Mouse (Mus musculus) heart, embryonic 12.5 days (tissue): ENCODE results near the gene Tmem247. TPM values are rescaled to one million over a fixed set of nuclear protein-coding genes. Genes with fewer than 3 reads are reported as not detected.
A peak's percentile ranks its signal among the peaks of the same experiment; 100 is the strongest.

ENCODE experiments used
- ATAC-seq: fragments of 200-750 bp; cut with Nextera tagmentation; 2 replicates; pipeline ENCODE4 v1.8.0; 2017; ENCODE audit warnings: moderate TSS enrichment, moderate library complexity; ENCODE audit not compliant: insufficient number of reproducible peaks, low FRiP score
- H3K27ac ChIP-seq: fragments of 300-500 bp; sonication (generic); 2 replicates; pipeline ENCODE4 v1.5.1; 2016; ENCODE audit warnings: mild to moderate bottlenecking, moderate library complexity; ENCODE audit not compliant: poor library complexity, severe bottlenecking
- H3K27me3 ChIP-seq: fragments of 300-500 bp; sonication (generic); replicated peaks from 2 replicates; pipeline ENCODE4 v1.6.1; 2016; ENCODE audit warnings: mild to moderate bottlenecking, moderate library complexity
- H3K36me3 ChIP-seq: fragments of 300-500 bp; sonication (generic); 2 replicates; pipeline ENCODE4 v1.6.1; 2016; ENCODE audit warnings: mild to moderate bottlenecking, moderate library complexity
- H3K4me1 ChIP-seq: fragments of 300-500 bp; sonication (generic); replicated peaks from 2 replicates; pipeline ENCODE4 v1.6.1; 2016; ENCODE audit warnings: mild to moderate bottlenecking
- H3K4me2 ChIP-seq: fragments of 300-500 bp; sonication (generic); 2 replicates; pipeline ENCODE4 v1.6.1; 2016; ENCODE audit warnings: mild to moderate bottlenecking, moderate library complexity
- H3K4me3 ChIP-seq: fragments of 300-500 bp; sonication (generic); 2 replicates; pipeline ENCODE4 v1.5.1; 2016; ENCODE audit warnings: mild to moderate bottlenecking
- H3K9ac ChIP-seq: fragments of 300-500 bp; sonication (generic); 2 replicates; pipeline ENCODE4 v1.6.1; 2016; ENCODE audit warnings: mild to moderate bottlenecking, moderate library complexity
- H3K9me3 ChIP-seq: fragments of 300-500 bp; sonication (generic); replicated peaks from 2 replicates; pipeline ENCODE4 v1.6.1; 2016; ENCODE audit warnings: mild to moderate bottlenecking, moderate library complexity
- WGBS: fragments of 180-500 bp; shearing (Covaris S2); methylation state at CpG from one replicate; pipeline ENCODE4 v1.1.7; 2016; 5-methylcytosine and 5-hydroxymethylcytosine counted together
- polyA plus RNA-seq: library from polyadenylated mRNA; unstranded; fragments of >200 nt; fragmentation: Nextera tagmentation; extraction: Ambion mirVana; gene quantifications from 2 replicates; pipeline ENCODE4 v1.2.1, GENCODE M21; 2016

Gene Tmem247
- polyA plus RNA-seq, 1 experiment from 2014 or later: not detected

DNA sequence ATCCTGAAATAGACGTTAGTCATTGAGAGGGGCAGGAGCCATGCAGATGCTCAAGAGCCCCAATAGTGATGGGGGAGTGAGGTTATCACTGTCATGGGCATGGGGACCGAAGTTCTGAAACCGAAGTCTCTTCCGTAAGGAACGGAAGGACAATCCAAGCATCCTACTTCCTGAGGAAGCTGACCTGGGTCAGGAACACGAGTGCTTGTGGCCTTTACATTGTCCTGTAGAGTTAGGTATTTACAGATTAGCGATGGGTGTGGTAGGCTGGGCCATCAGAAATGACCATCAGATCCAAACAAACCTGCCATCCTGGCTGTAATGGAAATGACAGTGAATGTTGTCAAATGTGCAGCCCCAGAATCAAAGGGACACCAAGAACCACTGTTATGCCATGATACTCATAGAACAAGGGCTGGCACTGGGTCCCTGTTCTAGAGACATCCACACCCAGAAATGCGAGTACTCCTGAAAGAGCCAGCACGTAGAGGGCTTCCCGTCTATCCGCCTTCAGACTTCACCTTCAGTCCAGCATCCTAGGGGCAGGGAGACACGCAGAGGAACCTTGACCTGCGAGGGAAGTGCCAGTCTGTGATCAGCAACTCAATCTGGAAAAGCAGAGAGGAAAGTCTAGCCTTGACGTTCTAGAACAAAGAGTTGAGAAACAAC lies 14.6 kb upstream of the Tmem247 start:
- H3K4me1 ChIP-seq: peaks cover 27% of the 10 kb centered on the region
- H3K27ac ChIP-seq: no peak overlapping the region
- H3K4me2 ChIP-seq: no peak overlapping the region
- ATAC-seq: no peak
- H3K9me3 ChIP-seq: no peaks in the 10 kb centered on the region
- H3K36me3 ChIP-seq: no peaks in the 10 kb centered on the region
- 0 out of 2 replicates have a peak, but pooled peaks cover 6% of the 10 kb centered on the region for H3K27me3 ChIP-seq
- 88% methylated on average over 14 of the region's 14 CpGs for whole genome bisulfite sequencing
- H3K9ac ChIP-seq: no peak overlapping the region
- H3K4me3 ChIP-seq: no peak overlapping the region

DNA sequence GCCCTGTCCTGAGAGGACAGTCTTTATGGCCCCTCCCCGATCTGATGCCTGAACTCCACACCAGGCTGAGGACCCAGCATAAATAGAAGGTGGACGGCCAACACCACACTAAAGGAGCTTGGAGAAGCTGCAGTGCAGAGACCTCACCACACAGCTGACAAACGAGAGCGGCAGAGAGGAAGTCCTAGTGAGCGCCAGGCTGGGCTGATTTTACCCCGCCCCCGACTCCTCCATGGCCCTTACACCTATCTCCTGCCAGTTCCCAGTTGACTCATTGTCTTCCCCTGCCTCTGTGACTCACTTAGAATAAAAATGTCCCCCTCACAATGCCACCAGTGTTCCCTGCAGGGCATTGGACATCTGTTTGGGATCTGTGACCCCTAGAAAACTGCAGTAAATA lies 13.6 kb upstream of the Tmem247 start:
- no peak for ATAC-seq
- H3K4me3 ChIP-seq: no peak overlapping the region

DNA sequence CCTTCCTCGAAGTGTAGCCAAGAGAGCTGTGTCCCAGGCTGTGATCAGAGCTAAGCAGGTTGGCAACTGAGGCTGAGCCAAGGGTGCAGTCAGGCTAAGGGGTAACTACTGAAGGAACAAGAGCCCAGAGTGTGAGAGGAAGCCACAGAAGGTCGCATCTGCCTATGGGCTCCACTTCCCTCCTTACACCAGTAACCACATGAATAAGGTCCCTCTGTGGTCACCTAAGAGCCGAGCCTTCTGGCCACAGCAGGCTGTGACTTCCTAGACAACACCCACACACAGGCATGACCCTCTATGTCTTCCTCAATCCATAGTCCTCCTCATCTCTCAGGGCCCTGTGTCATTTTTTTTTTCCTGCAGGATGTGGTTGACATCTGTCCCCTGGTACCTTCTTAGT lies 12.9 kb upstream of the Tmem247 start:
- Histone ChIP-seq H3K27me3 (peaks cover 10% of the 10 kb centered on the region; the same call in 1 of the 2 replicates), H3K9ac (no peak overlapping the region), H3K27ac (no peak overlapping the region; the same call in 1 of the 2 replicates), H3K4me3 (no peak overlapping the region), H3K9me3 (no peaks in the 10 kb centered on the region), H3K4me1 (peaks cover 27% of the 10 kb centered on the region), H3K36me3 (no peaks in the 10 kb centered on the region), H3K4me2 (no peak overlapping the region)
- WGBS: 73% methylated on average over 3 of the region's 3 CpGs
- no peak for ATAC-seq

More for the DNA sequence above, 13.6 kb upstream of the Tmem247 start:
- Histone ChIP-seq H3K27ac (no peak overlapping the region), H3K4me2 (0 out of 2 replicates have a peak overlapping the region, but pooled peaks have one; percentile 3), H3K9me3 (no peaks in the 10 kb centered on the region), H3K36me3 (no peaks in the 10 kb centered on the region), H3K27me3 (peaks cover 10% of the 10 kb centered on the region; the same call in 1 of the 2 replicates), H3K4me1 (peaks cover 27% of the 10 kb centered on the region), H3K9ac (no peak overlapping the region)
- WGBS: 30% methylated on average over 7 of the region's 7 CpGs

DNA sequence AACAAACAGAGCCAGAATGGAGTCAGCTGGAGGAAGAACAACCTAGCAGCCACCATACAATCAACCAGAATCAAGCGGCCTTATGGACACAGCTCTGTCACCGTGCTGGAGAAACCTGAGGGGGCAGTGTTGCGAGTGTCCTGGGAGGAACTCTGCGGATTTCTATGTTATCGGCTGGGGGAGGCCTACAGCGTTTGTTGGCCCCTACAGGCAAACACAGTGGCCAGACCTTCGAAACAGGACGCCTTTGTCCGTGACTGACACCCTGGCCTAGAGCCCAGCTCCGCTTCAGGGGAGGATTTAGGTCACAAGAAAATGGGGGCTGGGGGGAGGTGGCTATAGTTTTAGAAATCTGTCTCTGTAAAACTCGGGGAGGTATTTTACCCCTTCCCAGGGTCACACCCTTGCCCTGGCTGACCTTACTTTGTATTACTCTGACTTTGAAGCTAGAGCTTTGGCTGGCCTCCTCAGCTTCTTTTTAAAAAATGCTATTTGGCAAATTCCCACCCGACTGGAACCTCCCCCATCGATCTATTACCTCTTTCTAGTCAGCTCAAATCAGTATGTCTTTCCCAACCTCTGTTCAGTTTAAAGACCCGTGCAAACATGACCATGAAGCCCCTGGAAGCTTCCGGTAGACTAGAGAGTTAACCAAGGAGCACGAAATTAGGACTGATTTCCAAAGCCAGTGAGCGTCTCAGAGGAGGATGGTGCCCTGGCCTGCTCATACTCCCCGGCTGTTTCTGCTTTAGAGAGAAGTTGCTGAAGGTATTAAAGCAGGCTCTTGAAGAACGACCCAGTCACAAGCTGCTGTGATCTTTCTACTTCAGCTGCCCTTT lies 11.6 kb upstream of the Tmem247 start:
- Histone ChIP-seq H3K27me3 (peaks cover 10% of the 10 kb centered on the region; the same call in 1 of the 2 replicates), H3K4me1 (peaks cover 27% of the 10 kb centered on the region), H3K36me3 (no peaks in the 10 kb centered on the region), H3K4me3 (no peak overlapping the region), H3K27ac (peak overlapping the region; percentile 61), H3K9ac (no peak overlapping the region), H3K9me3 (no peaks in the 10 kb centered on the region), H3K4me2 (peak overlapping the region; percentile 26)
- peak; percentile 59; the same call in 1 of the 2 replicates for ATAC-seq
- WGBS: 25% methylated on average over 19 of the region's 19 CpGs

DNA sequence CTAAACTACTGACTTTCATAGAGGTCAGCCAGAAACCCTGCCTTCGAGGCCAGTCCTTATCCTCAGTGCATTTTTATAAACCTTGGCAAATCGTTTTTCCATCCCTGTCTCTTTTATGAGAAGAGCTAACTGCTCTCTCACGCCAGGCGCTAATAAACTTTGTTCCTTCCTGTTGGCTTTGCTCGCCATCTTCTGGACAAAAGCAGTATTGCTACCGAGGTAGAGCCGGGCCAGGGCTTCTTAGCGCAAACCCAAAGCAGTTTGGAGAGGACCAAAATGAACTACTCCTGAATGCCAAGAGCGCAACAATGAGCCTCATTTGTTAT lies 11.0 kb upstream of the Tmem247 start:
- ATAC-seq: no peak
- 3% methylated on average over 9 of the region's 9 CpGs for WGBS
- Histone ChIP-seq H3K27ac (peak overlapping the region; percentile 61; the same call in 1 of the 2 replicates), H3K4me2 (0 out of 2 replicates have a peak overlapping the region, but pooled peaks have one; percentile 26), H3K9ac (no peak overlapping the region), H3K27me3 (peaks cover 10% of the 10 kb centered on the region; the same call in 1 of the 2 replicates), H3K4me3 (no peak overlapping the region), H3K36me3 (no peaks in the 10 kb centered on the region), H3K9me3 (no peaks in the 10 kb centered on the region), H3K4me1 (peaks cover 28% of the 10 kb centered on the region)

DNA sequence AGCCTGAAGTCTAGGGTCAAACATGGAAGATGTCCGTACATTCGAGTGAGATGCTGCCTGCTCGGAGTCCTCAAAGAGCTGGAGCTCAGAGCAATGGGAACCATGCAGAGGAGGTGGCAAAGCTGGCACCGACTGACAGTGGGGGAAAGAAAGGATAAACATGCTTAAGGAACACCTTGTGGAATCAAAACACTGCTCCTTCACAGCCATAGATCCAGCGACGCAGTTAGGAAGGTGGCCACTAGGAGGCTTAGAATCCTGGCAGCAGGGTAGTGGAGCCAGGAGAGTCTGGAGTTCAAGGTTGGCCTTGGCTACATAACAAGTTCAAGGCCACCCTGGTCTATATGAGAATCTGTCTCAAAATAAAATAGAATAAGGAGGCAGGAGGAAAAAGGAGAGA lies 10.5 kb upstream of the Tmem247 start:
- Histone ChIP-seq H3K4me1 (peaks cover 33% of the 10 kb centered on the region), H3K27me3 (peaks cover 10% of the 10 kb centered on the region; the same call in 1 of the 2 replicates), H3K4me2 (no peak overlapping the region), H3K9me3 (no peaks in the 10 kb centered on the region), H3K36me3 (no peaks in the 10 kb centered on the region), H3K27ac (no peak overlapping the region), H3K9ac (no peak overlapping the region), H3K4me3 (no peak overlapping the region)
- ATAC-seq: no peak
- 26% methylated on average over 6 of the region's 6 CpGs for WGBS

DNA sequence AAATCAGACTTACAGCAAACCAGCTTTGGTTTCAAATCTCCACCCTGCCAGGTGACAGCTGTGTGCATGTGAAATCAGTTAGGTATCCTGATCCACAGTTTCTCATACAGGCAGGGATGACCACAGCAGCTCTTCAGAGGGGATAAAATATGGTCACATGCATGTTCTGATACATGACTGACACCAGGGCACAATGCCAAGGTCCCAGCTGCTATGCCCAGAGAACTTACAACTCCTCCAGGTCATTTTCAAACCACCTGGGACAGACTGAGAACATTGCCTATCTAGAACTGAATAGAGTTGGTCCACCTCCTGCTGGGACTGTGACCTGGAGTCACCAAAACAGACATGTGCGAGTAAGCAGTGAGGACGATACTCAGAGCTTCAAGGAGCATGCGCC lies 10.1 kb upstream of the Tmem247 start:
- H3K4me1 ChIP-seq: peaks cover 36% of the 10 kb centered on the region

DNA sequence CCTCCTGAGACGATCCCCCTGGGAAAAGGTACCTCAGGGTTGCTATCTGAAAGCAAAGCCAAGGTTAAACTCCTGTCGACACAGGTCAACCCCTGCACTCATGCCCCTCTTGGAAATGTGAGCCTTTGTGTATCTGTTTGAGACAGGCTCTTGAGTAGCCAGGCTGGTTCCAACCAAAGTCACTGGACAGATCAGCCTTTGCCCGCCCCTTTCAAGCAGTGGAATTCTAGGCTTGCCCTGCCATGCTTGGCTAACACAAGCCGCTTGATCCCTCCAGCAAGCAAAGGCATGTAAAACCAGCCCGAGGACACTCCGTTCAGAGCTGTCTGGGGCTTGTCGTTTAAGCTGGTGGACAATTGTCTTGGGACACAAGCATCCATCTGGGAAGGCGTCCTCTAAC lies 8.8 kb upstream of the Tmem247 start:
- H3K27ac ChIP-seq: no peak overlapping the region
- no peak overlapping the region for H3K4me3 ChIP-seq
- no peak overlapping the region for H3K4me2 ChIP-seq
- H3K36me3 ChIP-seq: no peaks in the 10 kb centered on the region
- no peak overlapping the region for H3K9ac ChIP-seq
- H3K4me1 ChIP-seq: peaks cover 40% of the 10 kb centered on the region
- peaks cover 10% of the 10 kb centered on the region; the same call in 1 of the 2 replicates for H3K27me3 ChIP-seq
- WGBS: 62% methylated on average over 8 of the region's 8 CpGs
- no peak for ATAC-seq
- no peaks in the 10 kb centered on the region for H3K9me3 ChIP-seq

More for the DNA sequence above, 10.1 kb upstream of the Tmem247 start:
- Histone ChIP-seq H3K27me3 (peaks cover 10% of the 10 kb centered on the region; the same call in 1 of the 2 replicates), H3K9me3 (no peaks in the 10 kb centered on the region), H3K4me2 (no peak overlapping the region), H3K36me3 (no peaks in the 10 kb centered on the region), H3K9ac (no peak overlapping the region), H3K4me3 (no peak overlapping the region), H3K27ac (no peak overlapping the region)
- no peak for ATAC-seq
- WGBS: 90% methylated on average over 3 of the region's 3 CpGs

DNA sequence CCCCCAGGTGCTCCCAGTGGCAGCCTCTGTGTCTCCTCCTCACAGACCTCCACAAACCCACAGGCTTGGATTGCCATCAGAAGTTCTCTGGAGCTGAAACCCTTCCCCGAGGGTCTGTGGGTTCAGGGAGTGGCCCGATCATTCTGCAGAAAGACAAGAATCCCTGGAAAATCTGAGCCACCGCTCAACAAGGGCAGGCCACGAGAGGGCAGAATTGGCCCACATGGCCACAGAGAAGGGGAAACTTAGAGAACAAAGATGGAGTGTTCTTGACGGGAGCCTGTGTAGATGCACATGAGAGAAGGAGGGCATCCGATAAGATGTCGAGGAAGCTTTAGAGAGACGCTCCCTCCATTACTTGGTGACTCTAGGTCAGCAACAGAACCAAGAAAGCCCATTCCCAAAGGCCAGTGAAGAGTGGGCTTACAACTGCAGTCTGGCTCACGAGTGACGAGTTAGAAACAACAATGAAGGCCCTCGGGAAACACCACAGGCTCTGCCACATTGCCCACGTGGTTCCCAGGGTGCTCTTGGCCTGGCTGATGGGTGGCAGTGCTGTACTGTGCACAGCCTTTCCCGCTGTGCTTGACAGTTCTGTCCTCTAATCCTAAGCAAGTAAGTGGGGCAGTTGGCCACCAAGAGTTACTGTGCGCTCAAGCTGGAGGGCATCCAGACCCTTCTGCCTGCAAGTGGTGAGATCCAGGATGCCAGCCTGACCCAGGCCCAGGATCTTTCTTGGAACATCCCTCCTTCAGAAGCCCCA lies 7.2 kb upstream of the Tmem247 start:
- Histone ChIP-seq H3K4me2 (no peak overlapping the region), H3K9me3 (no peaks in the 10 kb centered on the region), H3K27me3 (peaks cover 10% of the 10 kb centered on the region; the same call in 1 of the 2 replicates), H3K9ac (no peak overlapping the region), H3K36me3 (no peaks in the 10 kb centered on the region), H3K27ac (no peak overlapping the region), H3K4me1 (peaks cover 24% of the 10 kb centered on the region), H3K4me3 (no peak overlapping the region)
- WGBS: 65% methylated on average over 14 of the region's 14 CpGs
- no peak for ATAC-seq

DNA sequence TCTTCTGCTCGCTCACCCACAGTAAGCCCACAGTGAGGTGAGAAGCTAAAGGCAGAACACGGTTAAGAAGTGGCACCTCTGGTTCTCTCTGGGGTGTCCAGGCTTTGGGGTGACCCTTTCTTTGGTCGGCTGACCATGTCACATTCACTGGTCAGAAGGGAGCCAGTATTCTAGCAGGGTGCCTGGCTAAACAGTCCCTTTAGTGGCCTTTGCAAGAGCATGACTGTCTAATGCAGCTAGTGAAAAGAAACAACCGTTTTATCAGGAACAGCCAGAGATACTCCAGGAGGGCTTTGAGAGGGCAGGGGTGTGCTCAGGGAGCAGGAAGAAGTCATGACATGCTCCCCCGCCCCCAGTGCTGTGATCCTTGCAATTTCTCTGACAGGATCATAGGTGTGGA lies 5.9 kb upstream of the Tmem247 start:
- no peak for ATAC-seq
- Histone ChIP-seq H3K27ac (no peak overlapping the region), H3K4me1 (peaks cover 13% of the 10 kb centered on the region), H3K36me3 (no peaks in the 10 kb centered on the region), H3K9ac (no peak overlapping the region), H3K9me3 (no peaks in the 10 kb centered on the region), H3K4me2 (no peak overlapping the region), H3K4me3 (no peak overlapping the region), H3K27me3 (peaks cover 10% of the 10 kb centered on the region; the same call in 1 of the 2 replicates)
- 37% methylated on average over 5 of the region's 5 CpGs for WGBS
